Mouse (Mus musculus) activated CD4-positive, CD25-positive, alpha-beta regulatory T cell (primary cell): Measurements from ENCODE around the gene Itgb7. TPM values are rescaled to one million over a fixed set of nuclear protein-coding genes. Genes with fewer than 3 reads are reported as not detected.

Experiments used
- polyA plus RNA-seq, 2 experiments: library from polyadenylated mRNA; unstranded; fragments of 100-300 nt; shearing (Covaris generic); gene quantifications; one replicate each; pipeline ENCODE4 v1.2.1; 2017

Gene Itgb7
- 1,000 to 10,000 TPM in 1 of 2 experiments, 100 to 1,000 TPM in 1; 949 to 1,884 TPM for polyA plus RNA-seq

DNA sequence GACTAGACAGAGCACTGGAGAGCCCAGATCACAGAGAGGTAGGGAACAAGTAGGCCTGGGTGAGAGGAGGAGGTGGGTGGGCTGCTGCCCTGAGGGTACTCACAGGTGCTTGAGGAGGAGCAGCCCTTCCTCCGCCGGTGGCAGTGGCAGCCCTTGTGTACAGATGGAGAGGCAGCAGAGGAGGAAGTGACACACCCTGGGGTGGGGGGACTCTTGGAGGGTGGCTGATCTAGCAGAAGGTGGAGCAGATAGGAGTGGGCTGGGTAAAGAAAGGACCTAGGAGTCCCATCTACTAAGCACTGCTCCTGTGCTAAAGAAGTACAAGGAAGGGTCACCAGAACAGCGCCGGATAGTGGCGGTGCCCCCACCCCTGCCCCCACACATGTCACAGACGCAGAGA lies at the start of gene Itgb7:
Itgb7 (minus strand) TSS at position 197 of the 400 bp plus-strand sequence.

DNA sequence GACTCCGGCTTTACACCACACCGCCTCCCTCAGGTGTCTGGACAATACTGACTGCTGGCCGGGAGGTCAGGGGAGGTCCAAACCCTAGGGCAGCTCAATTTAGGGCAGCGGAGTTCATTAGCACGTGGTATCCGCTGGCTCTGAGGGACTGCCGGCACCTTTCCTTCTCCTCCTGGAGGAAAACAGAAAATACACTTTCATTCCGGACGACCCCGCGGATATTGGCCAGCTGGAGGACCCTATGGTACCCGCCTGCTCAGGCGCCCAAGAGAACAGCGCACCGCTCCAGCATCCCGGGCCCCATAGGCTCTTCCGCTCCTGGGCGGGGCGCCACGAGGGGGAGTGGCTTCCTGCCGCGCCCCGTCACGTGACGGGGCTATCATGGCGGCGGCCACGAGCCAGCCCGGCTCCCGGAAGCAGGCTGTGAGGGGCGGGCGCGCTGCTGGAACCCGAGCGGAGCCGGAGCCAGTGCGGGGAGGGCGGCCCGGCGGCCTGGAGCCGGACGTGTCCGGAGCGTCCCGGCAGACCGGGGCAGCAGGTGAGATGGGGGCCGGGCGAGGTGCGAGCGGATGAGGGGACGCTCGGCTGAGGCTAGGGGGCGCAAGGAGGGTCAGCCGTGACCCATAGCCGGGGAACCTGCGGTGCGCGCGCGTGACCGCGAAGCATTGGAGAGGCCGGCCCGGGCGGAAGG lies 47.5 kb upstream of the Itgb7 start, which contains the start of gene Mfsd5:
Mfsd5 (plus strand) TSS at position 363 of the 691 bp plus-strand sequence.

DNA sequence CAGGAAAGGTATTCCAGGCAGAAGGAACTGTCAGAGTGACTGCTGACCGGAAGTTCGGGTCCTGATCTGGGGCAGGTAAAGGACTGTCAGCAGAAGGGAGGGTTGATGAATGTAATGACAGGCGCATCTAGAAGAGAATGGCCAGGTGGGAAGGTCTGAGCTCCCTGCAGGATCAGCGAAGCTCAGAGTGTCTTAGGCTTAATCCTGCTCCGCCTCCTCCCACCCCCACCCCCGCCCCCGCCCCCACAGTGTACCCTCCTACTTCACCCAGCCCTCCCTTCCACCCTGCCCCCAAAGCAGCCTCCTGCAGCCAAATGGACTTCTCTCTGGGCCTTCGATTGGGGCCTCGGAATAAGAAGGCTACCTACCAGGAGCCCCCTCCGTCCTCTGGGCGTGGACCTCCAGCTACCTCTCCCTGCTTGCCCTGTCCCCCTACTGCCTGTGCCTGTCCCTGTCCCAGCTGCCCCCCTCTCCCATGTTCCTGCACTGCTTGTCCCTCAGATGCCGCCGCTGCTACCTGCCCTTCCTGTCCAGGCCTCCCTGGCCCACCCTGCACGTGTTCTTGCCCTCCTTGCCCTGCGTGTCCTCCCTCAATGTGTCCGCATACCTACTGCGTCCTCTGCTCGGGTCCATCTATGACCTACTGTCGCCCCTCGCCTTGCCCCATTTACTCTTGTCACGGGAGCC lies 38.7 kb upstream of the Itgb7 start, which contains the start of gene Gm9918:
Gm9918 (plus strand) TSS at position 290 of the 687 bp plus-strand sequence.

DNA sequence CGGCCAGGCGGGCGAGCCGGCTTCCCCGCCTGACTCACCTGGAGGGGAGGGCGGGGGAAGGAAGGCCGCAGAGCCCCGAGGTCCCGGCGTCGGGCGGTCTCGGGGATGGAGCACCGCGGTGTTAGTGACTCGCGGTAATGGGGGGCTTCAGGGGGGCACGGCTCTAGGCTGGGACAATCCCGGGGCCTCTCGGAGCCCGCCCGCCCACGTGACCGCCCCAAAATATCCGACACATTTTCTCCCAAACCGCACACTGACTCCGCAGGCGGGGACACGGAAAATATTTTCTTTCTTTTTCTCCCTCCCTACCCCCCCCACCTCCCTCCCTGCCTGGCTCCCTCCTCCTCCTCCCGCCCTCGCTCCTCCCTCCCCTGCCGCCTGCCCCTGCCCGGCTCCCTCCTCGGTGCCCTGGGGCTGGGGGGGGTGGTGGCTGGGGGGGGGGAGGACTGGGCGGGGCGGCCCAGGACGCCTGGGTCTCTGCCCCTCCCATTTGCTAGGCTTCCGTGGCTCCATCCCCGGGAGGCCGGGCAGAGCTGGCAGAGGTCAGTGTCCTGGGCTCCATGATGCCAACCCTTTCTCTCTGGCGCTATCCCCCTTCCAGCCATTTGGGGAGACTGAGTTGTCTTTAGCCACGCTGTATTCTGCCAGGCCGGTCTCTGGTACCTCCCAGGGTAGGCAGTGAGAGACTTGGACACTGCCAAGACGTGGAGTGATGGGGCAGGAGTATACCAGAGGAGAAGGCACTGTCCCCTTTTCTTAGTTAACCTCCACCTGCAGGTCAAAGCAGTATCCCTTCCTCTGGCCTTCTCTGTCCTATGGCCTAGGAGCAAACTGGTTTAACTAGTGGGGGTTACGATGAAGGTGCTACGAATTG lies 25.7 kb upstream of the Itgb7 start, which contains the start of gene Rarg:
Rarg (minus strand) TSS at position 316 of the 874 bp plus-strand sequence.

DNA sequence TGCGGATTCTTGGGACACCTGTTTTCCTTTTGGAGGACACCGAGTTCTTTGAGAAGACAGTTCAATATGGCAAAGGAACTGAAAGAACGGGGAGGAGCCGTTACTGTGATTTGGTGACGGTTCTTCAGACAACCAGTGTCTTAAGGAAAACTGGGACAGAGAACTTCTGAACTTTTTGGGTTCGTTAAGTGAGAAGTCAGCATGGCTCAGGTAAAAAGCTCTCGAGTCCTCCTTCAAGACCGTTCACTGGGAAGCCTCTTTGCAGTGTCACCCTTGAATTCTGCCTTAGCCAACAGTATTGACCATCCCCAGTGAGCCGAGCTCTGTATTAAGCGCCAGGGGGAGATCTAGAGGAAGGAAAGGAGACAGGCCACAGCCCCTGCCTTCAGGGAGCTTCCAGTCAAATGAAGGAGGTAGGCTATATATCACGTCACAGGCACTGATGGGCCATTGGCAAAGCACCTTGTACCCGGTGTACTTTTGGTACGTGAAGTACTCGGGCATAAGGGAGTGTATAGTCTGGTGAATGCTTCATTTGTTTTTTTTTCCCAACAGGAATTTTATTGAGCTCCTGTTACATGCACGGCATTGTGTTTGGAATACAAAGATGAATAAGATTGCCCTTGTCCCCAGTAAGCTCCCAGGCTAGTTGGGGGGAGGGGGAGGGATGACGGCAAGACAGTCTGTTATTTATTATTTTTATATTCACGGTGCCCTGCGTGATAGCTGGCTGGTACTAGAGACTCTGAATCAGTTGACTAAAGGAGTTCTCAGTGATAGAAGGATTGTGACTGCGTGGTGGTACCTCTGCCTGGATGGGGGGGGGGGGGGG lies 26.9 kb downstream of the Itgb7 start, which contains the start of gene Csad:
Csad (minus strand) TSS at position 51 of the 832 bp plus-strand sequence.

DNA sequence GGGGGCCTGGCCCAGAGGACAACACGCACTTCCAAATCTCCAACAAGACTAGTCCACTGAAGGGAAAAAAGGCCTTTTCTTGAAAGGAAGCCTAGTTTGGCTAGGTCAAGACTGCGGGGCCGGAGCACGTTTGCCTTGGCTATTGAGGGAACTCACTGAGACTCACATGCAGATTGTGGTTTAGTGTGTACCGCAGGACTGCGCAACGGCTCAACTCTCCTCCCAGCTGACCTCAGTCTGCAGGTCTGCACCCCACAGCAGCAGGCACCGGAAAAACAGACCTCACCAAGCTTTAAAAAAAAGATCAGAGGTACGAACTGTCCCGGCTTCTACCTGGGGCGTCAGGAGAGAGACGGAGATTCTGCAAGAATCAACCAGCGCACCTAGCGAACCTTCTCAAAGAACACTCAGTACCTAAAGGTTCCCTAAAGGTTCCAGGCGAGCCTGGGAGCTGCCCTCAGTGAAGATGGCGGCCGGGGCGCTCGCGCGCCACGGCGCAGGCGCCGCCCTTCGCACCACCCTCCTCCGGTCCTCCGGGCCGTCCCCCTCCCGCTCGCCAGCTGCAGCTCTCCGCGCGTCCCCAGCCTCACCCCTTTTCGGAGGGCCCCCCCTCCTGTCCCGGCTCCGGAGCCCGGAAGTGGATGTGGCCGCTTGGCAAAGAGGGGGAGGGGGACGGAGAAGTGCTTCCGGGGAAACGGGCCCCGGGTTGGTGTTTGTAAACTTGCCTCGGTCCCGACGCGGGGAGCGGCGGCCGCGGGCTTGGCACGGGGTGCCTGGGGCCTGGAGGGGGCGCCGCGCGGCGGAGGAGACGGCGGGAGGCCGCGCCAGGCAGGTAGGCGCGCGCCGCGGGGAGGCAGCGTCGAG lies 28.5 kb downstream of the Itgb7 start, which contains the start of gene Zfp740:
Zfp740 (plus strand) TSS at position 279 of the 864 bp plus-strand sequence.

Other genes starting within 250 kb of the Itgb7 start
- under 1 TPM in 1 of 2 experiments, not detected in 1; 0.10 TPM for gene Krt8, start 227.5 kb downstream of the Itgb7 start, polyA plus RNA-seq
- 1 to 10 TPM; 1.0 to 2.4 TPM for gene Krt18, start 203.8 kb downstream of the Itgb7 start, polyA plus RNA-seq
- gene Eif4b, start 158.2 kb downstream of the Itgb7 start, polyA plus RNA-seq = 10 to 100 TPM; 81.7 to 85.7 TPM
- gene Tns2, start 131.5 kb downstream of the Itgb7 start, polyA plus RNA-seq = under 1 TPM; 0.23 to 0.81 TPM
- gene Spryd3, start 95.7 kb downstream of the Itgb7 start, polyA plus RNA-seq = 10 to 100 TPM; 55.1 to 60.3 TPM
- gene Igfbp6, start 87.6 kb downstream of the Itgb7 start, polyA plus RNA-seq = under 1 TPM in 1 of 2 experiments, not detected in 1; 0.33 TPM
- 1 to 10 TPM in 1 of 2 experiments, under 1 TPM in 1; 0.87 to 4.3 TPM for gene Soat2, start 81.4 kb downstream of the Itgb7 start, polyA plus RNA-seq
- gene Zfp740, start 28.7 kb downstream of the Itgb7 start, polyA plus RNA-seq = 100 to 1,000 TPM in 1 of 2 experiments, 10 to 100 TPM in 1; 82.9 to 100 TPM
- 10 to 100 TPM; 11.0 to 21.9 TPM for gene Csad, start 27.2 kb downstream of the Itgb7 start, polyA plus RNA-seq
- 10 to 100 TPM; 28.5 to 42.8 TPM for gene Rarg, start 25.6 kb upstream of the Itgb7 start, polyA plus RNA-seq
- not detected for gene Gm9918, start 38.6 kb upstream of the Itgb7 start, polyA plus RNA-seq
- 100 to 1,000 TPM; 108 to 122 TPM for gene Mfsd5, start 47.5 kb upstream of the Itgb7 start, polyA plus RNA-seq
- 1 to 10 TPM; 2.4 to 3.3 TPM for gene Espl1, start 64.3 kb upstream of the Itgb7 start, polyA plus RNA-seq
- 100 to 1,000 TPM; 468 to 570 TPM for gene Pfdn5, start 94.2 kb upstream of the Itgb7 start, polyA plus RNA-seq
- gene Myg1, start 99.8 kb upstream of the Itgb7 start, polyA plus RNA-seq = 10 to 100 TPM; 87.6 to 90.3 TPM
- gene Aaas, start 118.8 kb upstream of the Itgb7 start, polyA plus RNA-seq = 10 to 100 TPM; 46.4 to 47.9 TPM
- gene Sp7, start 135.2 kb upstream of the Itgb7 start, polyA plus RNA-seq = not detected
- gene Sp1, start 174.2 kb upstream of the Itgb7 start, polyA plus RNA-seq = 10 to 100 TPM; 10.7 to 15.1 TPM
- under 1 TPM in 1 of 2 experiments, not detected in 1; 0.49 TPM for gene Amhr2, start 213.4 kb upstream of the Itgb7 start, polyA plus RNA-seq
- gene Prr13, start 227.1 kb upstream of the Itgb7 start, polyA plus RNA-seq = 100 to 1,000 TPM; 479 to 749 TPM
- gene Pcbp2, start 238.6 kb upstream of the Itgb7 start, polyA plus RNA-seq = 100 to 1,000 TPM in 1 of 2 experiments, 10 to 100 TPM in 1; 95.8 to 151 TPM